Mouse (Mus musculus) hindbrain, embryonic 11.5 days (tissue): ENCODE data around the gene Olfr1336. TPM values are rescaled to one million over a fixed set of nuclear protein-coding genes. Genes with fewer than 3 reads are reported as not detected.
"Not testable (repeated sequence)": the region's sequence is repeated elsewhere in the genome, so short reads cannot be mapped to it uniquely, and the experiment has no call there.

Experiments used
- ATAC-seq: fragments of 200-750 bp; cut with Nextera tagmentation; 2 replicates; pipeline ENCODE4 v1.8.0; 2017; ENCODE audit warnings: mild to moderate bottlenecking, moderate TSS enrichment, moderate library complexity; ENCODE audit not compliant: low FRiP score
- DNase-seq: peaks from one replicate; pipeline ENCODE4 v3.0.0-alpha.2; 2015; ENCODE audit warnings: low spot score
- H3K27ac ChIP-seq: fragments of 300-500 bp; sonication (generic); 2 replicates; pipeline ENCODE4 v1.5.1; 2014; ENCODE audit warnings: mild to moderate bottlenecking, low read depth, low read length
- H3K27me3 ChIP-seq: fragments of 300-500 bp; sonication (generic); 2 replicates; pipeline ENCODE4 v1.6.1; 2014; ENCODE audit warnings: mild to moderate bottlenecking, low read length, moderate library complexity, mixed read lengths; ENCODE audit not compliant: control insufficient read depth, insufficient read depth
- H3K36me3 ChIP-seq: fragments of 300-500 bp; sonication (generic); 2 replicates; pipeline ENCODE4 v1.6.1; 2014; ENCODE audit warnings: mild to moderate bottlenecking, low read length, moderate library complexity, mixed read lengths; ENCODE audit not compliant: control insufficient read depth, insufficient read depth
- H3K4me1 ChIP-seq: fragments of 300-500 bp; sonication (generic); replicated peaks from 2 replicates; pipeline ENCODE4 v1.6.1; 2014; ENCODE audit warnings: low read length, mixed read lengths; ENCODE audit not compliant: control insufficient read depth, insufficient read depth
- H3K4me2 ChIP-seq: fragments of 300-500 bp; sonication (generic); replicated peaks from 2 replicates; pipeline ENCODE4 v1.6.1; 2014; ENCODE audit warnings: mild to moderate bottlenecking, low read depth, low read length
- H3K4me3 ChIP-seq: fragments of 300-500 bp; sonication (generic); 2 replicates; pipeline ENCODE4 v1.5.1; 2014; ENCODE audit warnings: low read depth, low read length
- H3K9ac ChIP-seq: fragments of 300-500 bp; sonication (generic); 2 replicates; pipeline ENCODE4 v1.6.1; 2014; ENCODE audit warnings: low read depth, low read length
- H3K9me3 ChIP-seq: fragments of 300-500 bp; sonication (generic); 2 replicates; pipeline ENCODE4 v1.6.1; 2016; ENCODE audit warnings: low read length; ENCODE audit not compliant: control insufficient read depth
- WGBS: fragments of 180-500 bp; shearing (Covaris S2); extraction: QIAGEN DNeasy Blood & Tissue Kit; methylation state at CpG from one replicate; pipeline ENCODE4 v1.1.7; 2014; 5-methylcytosine and 5-hydroxymethylcytosine counted together
- polyA plus RNA-seq: library from polyadenylated mRNA; unstranded; fragments of >200 nt; fragmentation: Nextera tagmentation; extraction: Ambion mirVana; gene quantifications from 2 replicates; pipeline ENCODE4 v1.2.1, GENCODE M21; 2014

The Olfr1336 gene
- polyA plus RNA-seq, 1 experiment from 2014 or later: not detected

DNA sequence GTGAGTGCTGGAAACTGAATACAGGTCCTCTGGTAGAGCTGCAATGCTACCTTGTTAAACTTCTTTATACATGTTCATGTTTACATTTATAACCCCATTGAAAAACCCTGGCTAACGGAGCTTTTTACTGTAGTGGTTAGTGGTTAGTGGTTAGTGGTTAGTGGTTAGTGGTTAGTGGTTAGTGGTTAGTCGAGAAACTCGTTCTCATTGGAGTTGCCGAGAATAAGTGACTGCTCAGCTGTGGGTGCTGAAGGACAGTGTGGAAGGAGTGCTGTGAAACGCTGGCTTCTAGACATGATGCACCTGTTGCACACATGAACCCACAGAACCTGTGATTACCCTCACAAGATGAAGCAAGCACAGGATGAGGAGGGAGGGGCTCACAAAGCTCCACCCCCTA lies 8.2 kb upstream of the Olfr1336 start:
- WGBS: 87% methylated on average over 5 of the region's 5 CpGs
- H3K4me2 ChIP-seq: no peak overlapping the region
- no peak overlapping the region for H3K9ac ChIP-seq
- H3K9me3 ChIP-seq: no peaks in the 10 kb centered on the region
- DNase-seq: no peak
- no peaks in the 10 kb centered on the region for H3K27me3 ChIP-seq
- ATAC-seq: no peak
- no peak overlapping the region for H3K27ac ChIP-seq
- no peaks in the 10 kb centered on the region for H3K36me3 ChIP-seq
- no peak overlapping the region for H3K4me3 ChIP-seq
- H3K4me1 ChIP-seq: no peaks in the 10 kb centered on the region

DNA sequence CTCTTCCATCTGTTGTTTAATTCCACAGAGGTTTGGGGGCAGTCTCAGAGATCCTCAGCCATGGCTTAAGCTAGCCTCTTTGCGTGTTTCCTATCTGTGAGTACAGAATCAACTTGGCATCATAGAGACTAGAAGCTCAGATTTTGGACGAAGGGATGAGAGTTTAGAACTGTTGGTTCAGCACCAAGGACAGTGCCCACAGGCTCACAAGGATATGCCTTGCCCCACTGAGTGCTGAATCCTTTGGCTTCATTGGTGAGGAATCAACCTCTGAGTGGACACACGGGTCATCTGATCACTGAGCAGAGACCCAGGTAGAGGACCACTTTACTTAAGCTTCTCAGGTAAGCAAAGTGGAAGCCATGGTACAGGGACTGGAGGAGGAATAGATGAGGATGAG lies 431 bp downstream of the Olfr1336 start:
- DNase-seq: no peak
- Histone ChIP-seq H3K27me3 (no peaks in the 10 kb centered on the region), H3K4me1 (no peaks in the 10 kb centered on the region), H3K36me3 (no peaks in the 10 kb centered on the region), H3K9me3 (no peaks in the 10 kb centered on the region), H3K27ac (no peak overlapping the region), H3K4me2 (no peak overlapping the region), H3K4me3 (no peak overlapping the region), H3K9ac (no peak overlapping the region)
- 44% methylated on average over 3 of the region's 3 CpGs for WGBS
- ATAC-seq: no peak

DNA sequence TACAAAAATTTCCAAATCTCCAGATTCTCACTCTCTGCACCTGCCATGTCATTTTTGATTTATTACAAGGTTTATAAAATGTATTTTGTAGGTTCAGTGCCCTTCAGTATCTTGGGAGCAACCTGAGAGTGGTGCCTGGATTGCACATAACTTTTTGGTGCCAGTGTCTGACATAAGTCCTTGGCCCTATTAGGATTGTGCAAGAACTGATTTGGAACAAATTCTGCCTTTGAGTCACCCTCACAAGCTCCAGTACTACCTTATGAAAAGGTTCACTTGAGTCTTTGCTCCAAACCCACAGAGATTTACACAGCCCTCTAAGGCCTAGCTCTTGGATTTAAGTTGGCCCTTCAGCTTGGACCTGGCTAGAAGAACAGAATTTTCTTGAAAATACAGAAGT lies 11.0 kb downstream of the Olfr1336 start, which contains the start of gene Olfr1346:
Gene Olfr1346 (plus strand): TSS at position 151 of the 400 bp plus-strand sequence.
- no peak within 1 kb of the TSS for H3K9ac ChIP-seq

DNA sequence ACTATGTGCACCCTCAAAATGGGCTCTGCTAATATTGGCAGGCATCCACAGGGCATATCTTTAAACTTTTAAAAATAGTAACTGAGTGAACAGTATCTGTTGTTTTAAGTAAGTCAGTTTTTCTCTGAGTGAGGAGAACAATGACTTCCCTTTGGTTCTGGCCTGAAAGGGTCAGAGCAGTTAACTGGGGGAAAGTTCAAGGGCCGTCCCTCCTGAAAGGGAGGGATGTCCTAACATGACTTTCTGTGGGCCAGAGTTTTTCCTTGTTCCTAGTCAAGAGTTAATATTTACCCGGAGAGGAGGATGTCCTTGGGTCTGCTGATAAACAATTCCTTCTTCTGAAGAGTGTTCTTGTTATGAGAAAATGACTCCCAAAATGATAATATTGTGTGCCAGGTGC lies 21.7 kb downstream of the Olfr1336 start:
- not testable (repeated sequence) for H3K4me1 ChIP-seq, H3K9ac ChIP-seq, H3K9me3 ChIP-seq, H3K27ac ChIP-seq, ATAC-seq, H3K4me2 ChIP-seq, DNase-seq, H3K4me3 ChIP-seq, H3K36me3 ChIP-seq, H3K27me3 ChIP-seq
- WGBS: 87% methylated on average over 2 of the region's 2 CpGs

More for the DNA sequence above, 11.0 kb downstream of the Olfr1336 start, which contains the start of gene Olfr1346:
- Histone ChIP-seq H3K27ac (no peak within 1 kb of the TSS), H3K4me2 (no peak within 1 kb of the TSS), H3K27me3 (no peaks in the 10 kb centered on the region), H3K36me3 (no peaks in the 10 kb centered on the region), H3K9me3 (no peaks in the 10 kb centered on the region), H3K4me3 (no peak within 1 kb of the TSS), H3K4me1 (no peaks in the 10 kb centered on the region)
- ATAC-seq (no peak), DNase-seq (no peak)

DNA sequence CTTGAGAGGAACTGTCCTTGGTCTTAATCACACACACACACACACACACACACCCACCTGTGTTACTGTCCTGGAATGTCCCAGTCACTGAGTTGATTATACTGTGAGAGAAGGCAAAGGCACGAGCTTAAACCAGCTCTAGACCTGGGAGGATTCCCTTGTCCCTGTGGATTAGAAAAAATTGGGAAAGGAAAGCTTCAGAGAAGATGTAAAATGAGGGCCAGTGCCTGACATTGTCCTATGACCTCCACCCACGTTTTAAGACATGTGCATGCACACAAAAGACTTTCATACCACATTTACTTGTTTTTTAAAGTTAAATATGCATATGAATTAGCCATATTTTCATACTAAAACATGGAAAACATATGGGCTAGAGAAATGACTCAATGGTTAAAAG lies 30.9 kb downstream of the Olfr1336 start, which contains the start of gene Olfr5:
Gene Olfr5 (minus strand): TSS at position 101 of the 400 bp plus-strand sequence.
- Histone ChIP-seq H3K9me3 (no peaks in the 10 kb centered on the region), H3K27ac (no peak within 1 kb of the TSS), H3K27me3 (no peaks in the 10 kb centered on the region), H3K9ac (no peak within 1 kb of the TSS), H3K4me2 (no peak within 1 kb of the TSS), H3K4me1 (no peaks in the 10 kb centered on the region), H3K36me3 (no peaks in the 10 kb centered on the region), H3K4me3 (no peak within 1 kb of the TSS)
- no peak for DNase-seq
- no peak for ATAC-seq
- WGBS: 39% methylated on average over 2 of the region's 2 CpGs

DNA sequence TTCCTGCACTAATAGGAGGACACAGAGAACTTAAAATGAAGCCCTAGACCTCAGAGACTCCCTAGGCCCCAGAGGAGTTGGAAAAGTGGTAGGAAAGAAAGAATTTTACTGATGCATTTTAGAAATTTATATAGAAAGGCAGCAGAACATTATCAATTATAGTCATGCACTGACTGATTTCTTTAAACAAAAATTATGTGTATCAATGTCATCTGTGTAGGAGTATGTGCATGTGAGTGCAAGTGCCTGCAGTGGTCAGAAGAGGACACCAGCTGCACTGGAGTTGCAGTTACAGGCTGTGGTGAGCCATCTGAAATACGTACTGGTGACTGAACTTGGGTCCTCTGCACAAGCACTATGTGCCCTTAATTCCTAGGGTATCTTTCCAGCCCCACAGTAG lies 43.7 kb downstream of the Olfr1336 start, which contains the start of gene Olfr1347:
Gene Olfr1347 (minus strand): TSS at position 101 of the 400 bp plus-strand sequence.
- Histone ChIP-seq H3K4me1 (no peaks in the 10 kb centered on the region), H3K27me3 (no peaks in the 10 kb centered on the region), H3K27ac (no peak within 1 kb of the TSS), H3K9ac (no peak within 1 kb of the TSS), H3K4me2 (no peak within 1 kb of the TSS), H3K9me3 (0 out of 2 replicates have a peak, but pooled peaks cover 3% of the 10 kb centered on the region), H3K4me3 (no peak within 1 kb of the TSS), H3K36me3 (no peaks in the 10 kb centered on the region)
- WGBS: 68% methylated on average over 1 of the region's 1 CpGs
- ATAC-seq (no peak), DNase-seq (no peak)

DNA sequence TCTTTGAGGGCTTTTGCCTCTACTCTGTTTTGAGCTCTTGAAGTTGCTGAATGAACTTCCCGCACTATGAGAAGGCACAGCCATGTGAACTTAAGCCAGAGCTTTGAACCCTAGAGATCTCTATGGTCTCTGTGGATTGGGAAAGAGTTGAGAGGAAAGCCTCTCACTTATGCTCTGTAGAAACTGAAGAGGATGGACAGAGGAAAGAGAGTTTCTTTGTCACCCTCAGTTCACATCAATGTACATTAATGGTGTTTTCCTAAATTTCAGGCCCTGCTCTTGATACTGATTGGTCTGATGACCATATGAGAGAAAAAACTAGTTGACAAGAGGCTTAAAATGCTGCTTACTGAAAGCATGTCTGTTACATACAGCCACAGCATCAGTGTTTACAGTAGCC lies 52.7 kb downstream of the Olfr1336 start, which contains the start of gene Olfr1348:
Gene Olfr1348 (minus strand): TSS at position 101 of the 400 bp plus-strand sequence.
- Histone ChIP-seq H3K4me3 (no peak within 1 kb of the TSS), H3K4me1 (no peaks in the 10 kb centered on the region), H3K4me2 (no peak within 1 kb of the TSS), H3K9ac (no peak within 1 kb of the TSS), H3K9me3 (no peaks in the 10 kb centered on the region), H3K36me3 (no peaks in the 10 kb centered on the region), H3K27ac (no peak within 1 kb of the TSS), H3K27me3 (no peaks in the 10 kb centered on the region)
- no peak for DNase-seq
- ATAC-seq: no peak
- 89% methylated on average over 1 of the region's 1 CpGs for WGBS

Other genes with a start within 250 kb of the Olfr1336 start
- gene Zscan5b, start 233.9 kb upstream of the Olfr1336 start, polyA plus RNA-seq: not detected in 2 replicates
- not detected in 2 replicates for gene Epp13, start 203.5 kb upstream of the Olfr1336 start, polyA plus RNA-seq
- 15.1 and 16.5 TPM in 2 replicates for gene Zfp667, start 169.6 kb upstream of the Olfr1336 start, polyA plus RNA-seq
- 8.5 and 10.3 TPM in 2 replicates for gene Zfp583, start 124.9 kb upstream of the Olfr1336 start, polyA plus RNA-seq
- 2.5 and 3.7 TPM in 2 replicates for gene Gm3854, start 112.4 kb upstream of the Olfr1336 start, polyA plus RNA-seq
- 3.4 and 3.5 TPM in 2 replicates for gene Zfp78, start 92.9 kb upstream of the Olfr1336 start, polyA plus RNA-seq
- gene Zfp28, start 72.9 kb upstream of the Olfr1336 start, polyA plus RNA-seq: 14.2 and 15.3 TPM in 2 replicates
- gene Smim17, start 57.5 kb upstream of the Olfr1336 start, polyA plus RNA-seq: 0.76 and 0.78 TPM in 2 replicates
- gene Gm20715, start 45.9 kb upstream of the Olfr1336 start, polyA plus RNA-seq: not detected in 2 replicates
- gene Olfr1344, start 17.5 kb upstream of the Olfr1336 start, polyA plus RNA-seq: not detected in 2 replicates
- gene Olfr1346, start 10.9 kb downstream of the Olfr1336 start, polyA plus RNA-seq: not detected in 2 replicates
- not detected in 2 replicates for gene Olfr5, start 30.8 kb downstream of the Olfr1336 start, polyA plus RNA-seq
- gene Olfr1347, start 43.6 kb downstream of the Olfr1336 start, polyA plus RNA-seq: not detected in 2 replicates
- not detected in 2 replicates for gene Olfr1348, start 52.6 kb downstream of the Olfr1336 start, polyA plus RNA-seq
- not detected in 2 replicates for gene Olfr1349, start 66.8 kb downstream of the Olfr1336 start, polyA plus RNA-seq
- not detected in 2 replicates for gene Olfr1350, start 108.7 kb downstream of the Olfr1336 start, polyA plus RNA-seq
- gene Zim1, start 240.3 kb downstream of the Olfr1336 start, polyA plus RNA-seq: 2.1 and 2.6 TPM in 2 replicates